8 mouse cellular contexts compared by ENCODE assay signal in the genomic region with DNA sequence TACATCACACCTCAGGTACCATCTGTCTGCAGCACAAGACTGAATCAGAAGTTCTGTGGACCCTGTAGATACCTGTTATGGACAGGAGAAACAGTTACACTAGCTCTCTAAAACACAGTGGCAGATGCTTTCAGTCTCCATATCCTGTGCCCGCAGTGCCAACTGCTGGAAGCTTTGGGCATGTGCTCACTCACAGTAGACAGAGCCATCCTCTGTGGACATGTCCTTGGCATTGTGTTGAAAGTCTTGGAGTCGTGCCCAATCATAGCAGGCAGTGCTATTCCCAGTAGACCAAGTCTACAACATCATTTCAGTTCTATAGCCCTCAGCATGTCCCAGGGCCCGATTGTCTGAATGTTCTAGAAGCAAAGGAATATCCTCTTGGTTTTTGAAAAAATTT.
DNase-seq lines count a peak whose midpoint lies in the region; ATAC-seq lines count a peak whose summit lies in the region.

No protein-coding gene starts in this region.

- 76% methylated on average over 3 of the region's 3 CpGs for WGBS in heart, embryonic 12.5 days
- 81% methylated on average over 3 of the region's 3 CpGs for WGBS in midbrain, embryonic 16.5 days
- 81% methylated on average over 3 of the region's 3 CpGs for WGBS in midbrain, embryonic 15.5 days

- H3K4me3 ChIP-seq in heart, embryonic 12.5 days: no peak overlapping the region
- H3K4me3 ChIP-seq in midbrain, embryonic 16.5 days (ENCODE audit: low read depth, low read length): no peak overlapping the region
- H3K4me3 ChIP-seq in midbrain, embryonic 15.5 days: no peak overlapping the region

- no peak overlapping the region for H3K27ac ChIP-seq in heart, embryonic 12.5 days (ENCODE audit: poor library complexity, severe bottlenecking)
- H3K27ac ChIP-seq in midbrain, embryonic 16.5 days (ENCODE audit: low read length): no peak overlapping the region
- no peak overlapping the region for H3K27ac ChIP-seq in midbrain, embryonic 15.5 days

- 0 out of 2 replicates have a peak, but pooled peaks cover 3% of the 10 kb centered on the region for H3K9me3 ChIP-seq in heart, embryonic 12.5 days (replicated peaks)
- H3K9me3 ChIP-seq in midbrain, embryonic 16.5 days (replicated peaks; ENCODE audit: control insufficient read depth, low read length, poor library complexity, severe bottlenecking): no peaks in the 10 kb centered on the region
- H3K9me3 ChIP-seq in midbrain, embryonic 15.5 days: no peaks in the 10 kb centered on the region

- H3K9ac ChIP-seq in heart, embryonic 12.5 days: no peak overlapping the region
- no peak overlapping the region for H3K9ac ChIP-seq in midbrain, embryonic 16.5 days (ENCODE audit: low read depth, low read length)
- H3K9ac ChIP-seq in midbrain, embryonic 15.5 days: no peak overlapping the region

- H3K27me3 ChIP-seq in heart, embryonic 12.5 days (replicated peaks): no peaks in the 10 kb centered on the region
- no peaks in the 10 kb centered on the region for H3K27me3 ChIP-seq in midbrain, embryonic 16.5 days (ENCODE audit: control insufficient read depth, insufficient read depth, low read depth, low read length)
- H3K27me3 ChIP-seq in midbrain, embryonic 15.5 days (replicated peaks): no peaks in the 10 kb centered on the region

- peak; percentile 59 for DNase-seq in heart, postnatal 4 days
- DNase-seq in adrenal gland, postnatal 25 days: peak; percentile 68
- DNase-seq in left cerebral cortex, postnatal 14 days (ENCODE audit: low spot score in 2 of 2): peak; percentile 26 to 35

- no peak for ATAC-seq in heart, embryonic 12.5 days (ENCODE audit: insufficient number of reproducible peaks, low FRiP score)
- ATAC-seq in midbrain, embryonic 16.5 days: 0 out of 2 replicates have a peak, but pooled peaks have one; percentile 28
- no peak for ATAC-seq in midbrain, embryonic 15.5 days (replicated peaks)
- ATAC-seq in erythroid progenitor cell, adult 5-6 weeks (replicated peaks; ENCODE audit: low FRiP score, poor library complexity, severe bottlenecking): no peak
- ATAC-seq in megakaryocyte-erythroid progenitor cell, adult 5-6 weeks (replicated peaks; ENCODE audit: low FRiP score, low TSS enrichment, poor library complexity, severe bottlenecking): no peak

- H3K4me1 ChIP-seq in heart, embryonic 12.5 days (replicated peaks): no peaks in the 10 kb centered on the region
- H3K4me1 ChIP-seq in midbrain, embryonic 16.5 days (ENCODE audit: control insufficient read depth, insufficient read depth, low read length): peaks cover 4% of the 10 kb centered on the region; the same call in 1 of the 2 replicates
- H3K4me1 ChIP-seq in midbrain, embryonic 15.5 days: peaks cover 2% of the 10 kb centered on the region; the same call in 1 of the 2 replicates

- intact Hi-C loops in left cerebral cortex, postnatal 14 days (cut with DNase I): no loop called here

- no peak overlapping the region for H3K4me2 ChIP-seq in heart, embryonic 12.5 days
- H3K4me2 ChIP-seq in midbrain, embryonic 16.5 days (ENCODE audit: low read length): no peak overlapping the region
- H3K4me2 ChIP-seq in midbrain, embryonic 15.5 days: no peak overlapping the region

- no peaks in the 10 kb centered on the region for H3K36me3 ChIP-seq in heart, embryonic 12.5 days
- no peaks in the 10 kb centered on the region for H3K36me3 ChIP-seq in midbrain, embryonic 16.5 days (ENCODE audit: control insufficient read depth, insufficient read depth, low read length)
- H3K36me3 ChIP-seq in midbrain, embryonic 15.5 days (replicated peaks): no peaks in the 10 kb centered on the region
